Mouse (Mus musculus) ovary, adult 10 weeks (tissue): Measurements from ENCODE around the gene Mgea5. TPM values are rescaled to one million over a fixed set of nuclear protein-coding genes. Genes with fewer than 3 reads are reported as not detected.

Experiments
- polyA plus RNA-seq: library from polyadenylated mRNA; stranded (reverse); fragments of 350-450 nt; fragmentation: Illumina TruSeq; extraction: RNeasy Lipid Tissue Mini Kit (QIAGEN cat#74804); gene quantifications from one replicate; pipeline ENCODE4 v1.2.3, GENCODE M21; 2014

Gene Mgea5
- polyA plus RNA-seq, result 159 TPM

GRCm38 (mm10) chr19:45783181-45783932, at the start of gene Mgea5:
TSS of gene Mgea5 (minus strand) at chr19:45783837.

GRCm38 (mm10) chr19:45815831-45816405, 32.3 kb upstream of the Mgea5 start, which contains the start of gene Kcnip2:
TSS of gene Kcnip2 (minus strand) at chr19:45816061.

GRCm38 (mm10) chr19:45749243-45750043, 34.2 kb downstream of the Mgea5 start, which contains the start of gene Npm3:
TSS of gene Npm3 (minus strand) at chr19:45749591.

GRCm38 (mm10) chr19:45742218-45742983, 41.2 kb downstream of the Mgea5 start, which contains the start of gene Fgf8:
TSS of gene Fgf8 (minus strand) at chr19:45742915.

Other genes with a start within 250 kb of the Mgea5 start
- gene Poll, start 223.3 kb downstream of the Mgea5 start, polyA plus RNA-seq, result not detected
- gene Gm17018, start 223.2 kb downstream of the Mgea5 start, polyA plus RNA-seq, result 4.7 TPM
- 1.2 TPM for gene Fbxw4, start 123.5 kb downstream of the Mgea5 start, polyA plus RNA-seq
- gene Fgf8, start 40.9 kb downstream of the Mgea5 start, polyA plus RNA-seq, result not detected
- 22.2 TPM for gene Npm3, start 34.2 kb downstream of the Mgea5 start, polyA plus RNA-seq
- gene Kcnip2, start 32.2 kb upstream of the Mgea5 start, polyA plus RNA-seq, result not detected
- gene Armh3, start 214.7 kb upstream of the Mgea5 start, polyA plus RNA-seq, result 34.5 TPM
- gene Hps6, start 219.7 kb upstream of the Mgea5 start, polyA plus RNA-seq, result 0.31 TPM